Mouse (Mus musculus): ENCODE data around the gene S100a3.
A peak's percentile ranks its signal among the peaks of the same experiment; 100 is the strongest.

DNA sequence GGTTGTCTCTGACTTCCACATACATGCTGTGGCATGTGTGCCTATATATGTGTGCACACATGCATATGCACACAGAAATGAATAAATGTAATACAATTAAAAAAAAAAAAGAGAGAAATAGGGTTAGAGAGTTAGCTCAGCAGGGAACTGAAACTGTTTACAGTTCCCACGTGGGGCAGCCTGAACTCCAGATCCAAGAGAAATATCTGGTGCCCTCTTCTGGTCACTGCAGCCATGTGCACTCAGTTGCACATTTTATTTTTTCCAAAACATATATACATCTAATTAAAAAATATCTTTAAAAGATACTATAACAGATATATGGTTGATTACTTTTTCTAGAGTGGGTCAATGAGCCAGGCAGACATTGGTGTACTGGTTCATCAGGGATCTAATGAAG, 57.2 kb downstream of the S100a3 start:
- no peak for TF ChIP-seq POLR2A (IDR thresholded peaks at IDR 0.05; ENCODE audit: low read depth, low read length)
- no peak for TF ChIP-seq TCF12 (IDR thresholded peaks at IDR 0.05; ENCODE audit: low read depth, low read length)
- TF ChIP-seq EP300 (IDR thresholded peaks at IDR 0.05; ENCODE audit: low read length) = no peak
- TF ChIP-seq USF1 (IDR thresholded peaks at IDR 0.05; ENCODE audit: low read depth, low read length) = no peak
- no peak for TF ChIP-seq ZMIZ1 (IDR thresholded peaks at IDR 0.05; ENCODE audit: low read depth, low read length)
- TF ChIP-seq MAZ (IDR thresholded peaks at IDR 0.05; ENCODE audit: low read depth, low read length) = no peak
- TF ChIP-seq TBP (conservative IDR thresholded peaks at IDR 0.05; ENCODE audit: low read depth, low read length) = no peak
- peak; percentile 9 to 52; a peak in 2 of 4 replicates for TF ChIP-seq CTCF (conservative IDR thresholded peaks at IDR 0.05 in 1 of 2, IDR thresholded peaks at IDR 0.05 in 1 of 2; ENCODE audit: low read depth in 2 of 2, low read length in 2 of 2)
